Mouse (Mus musculus) kidney, adult 11 months (tissue): ENCODE measurements around the gene Gnao1.

Source experiments
- DNase-seq: peaks from one replicate; pipeline ENCODE4 v3.0.0; 2022

The Gnao1 gene

GRCm38 (mm10) chr8:93898570-93898969 is 88.8 kb downstream of the Gnao1 start:
- DNase-seq: no peak

DNA sequence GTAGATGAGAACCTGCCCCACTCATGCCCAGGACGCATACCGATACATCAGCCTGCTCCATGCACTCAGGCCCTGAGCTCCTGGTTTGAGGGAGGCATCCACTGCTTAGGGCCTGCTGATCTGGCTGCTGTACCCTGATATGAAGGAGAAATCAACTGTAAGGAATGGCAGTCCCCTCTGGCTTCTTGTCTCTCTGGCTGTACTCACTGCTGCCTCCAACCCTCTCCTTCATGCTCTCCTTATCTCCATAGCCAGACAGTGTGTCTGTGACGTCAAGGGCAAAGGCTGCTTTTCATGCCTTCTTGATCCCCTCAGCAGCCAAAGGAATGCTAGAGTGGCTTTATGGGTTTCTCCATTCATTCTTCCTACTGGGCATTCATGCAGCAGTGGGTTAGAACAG is 92.3 kb downstream of the Gnao1 start:
- no peak for DNase-seq

GRCm38 (mm10) chr8:93906961-93907360 is 97.2 kb downstream of the Gnao1 start:
- DNase-seq: no peak

- no peak for DNase-seq
These were observed 98.2 kb downstream of the Gnao1 start for GRCm38 (mm10) chr8:93907987-93908441.

DNA sequence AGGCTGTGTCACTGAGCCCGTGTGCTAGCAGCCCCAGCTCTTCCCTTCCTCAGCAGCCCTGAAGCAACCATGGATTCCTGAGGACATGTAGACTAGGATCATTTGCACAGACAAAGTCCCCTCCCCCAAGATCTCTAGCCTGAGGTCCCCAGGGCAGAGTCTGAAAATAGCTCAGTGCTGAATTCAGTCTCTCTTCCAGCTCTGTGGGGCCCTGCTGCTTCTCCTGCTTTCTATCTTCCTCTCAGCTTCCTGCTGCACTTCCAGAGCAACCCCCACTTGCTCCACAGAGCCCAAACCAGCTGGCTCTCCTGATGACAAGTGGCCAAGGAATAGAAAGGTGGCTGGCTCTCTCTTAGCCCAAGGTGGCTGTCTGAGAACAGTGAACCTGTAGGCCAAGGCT is 98.8 kb downstream of the Gnao1 start:
- DNase-seq: no peak

DNA sequence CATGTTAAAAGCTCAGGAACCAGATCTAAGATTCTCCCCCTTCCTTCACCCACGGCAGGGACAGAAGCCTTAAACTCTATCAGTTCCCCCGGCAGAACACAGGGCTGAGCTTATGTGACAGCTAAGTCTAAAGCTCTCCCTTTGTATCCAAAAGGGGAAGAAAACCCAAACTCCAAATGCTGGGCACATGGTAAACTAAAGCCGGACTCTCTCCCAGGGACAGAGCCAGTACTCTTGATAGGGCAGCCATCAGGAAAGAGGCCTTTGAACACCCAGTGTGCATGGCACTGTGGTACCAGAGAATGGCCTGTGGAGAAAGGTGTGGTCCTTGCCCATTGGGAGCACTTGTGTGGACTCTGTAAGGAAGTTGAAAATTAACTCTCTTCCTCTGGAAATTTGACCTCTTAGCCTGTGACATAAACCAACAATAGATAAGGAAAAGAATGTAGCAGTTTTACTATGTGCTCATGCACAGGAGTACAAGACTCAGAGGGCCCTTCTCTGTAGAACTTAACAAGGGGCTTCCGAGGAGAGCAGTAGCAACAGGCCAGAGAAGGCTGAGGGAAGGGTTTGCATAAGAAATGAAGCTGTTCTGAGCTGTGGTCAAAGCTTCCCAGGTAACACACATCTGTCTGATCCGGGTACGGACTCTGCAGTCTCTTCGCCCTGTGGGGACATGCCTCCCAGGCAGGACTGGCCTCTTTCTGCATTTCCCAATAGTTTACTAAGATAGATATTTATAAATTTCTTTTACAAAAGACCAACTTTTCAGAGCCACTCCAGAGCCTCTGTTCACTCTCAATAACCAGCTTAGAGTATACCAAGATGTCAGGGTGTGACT is 102.2 kb downstream of the Gnao1 start:
- DNase-seq: no peak

DNA sequence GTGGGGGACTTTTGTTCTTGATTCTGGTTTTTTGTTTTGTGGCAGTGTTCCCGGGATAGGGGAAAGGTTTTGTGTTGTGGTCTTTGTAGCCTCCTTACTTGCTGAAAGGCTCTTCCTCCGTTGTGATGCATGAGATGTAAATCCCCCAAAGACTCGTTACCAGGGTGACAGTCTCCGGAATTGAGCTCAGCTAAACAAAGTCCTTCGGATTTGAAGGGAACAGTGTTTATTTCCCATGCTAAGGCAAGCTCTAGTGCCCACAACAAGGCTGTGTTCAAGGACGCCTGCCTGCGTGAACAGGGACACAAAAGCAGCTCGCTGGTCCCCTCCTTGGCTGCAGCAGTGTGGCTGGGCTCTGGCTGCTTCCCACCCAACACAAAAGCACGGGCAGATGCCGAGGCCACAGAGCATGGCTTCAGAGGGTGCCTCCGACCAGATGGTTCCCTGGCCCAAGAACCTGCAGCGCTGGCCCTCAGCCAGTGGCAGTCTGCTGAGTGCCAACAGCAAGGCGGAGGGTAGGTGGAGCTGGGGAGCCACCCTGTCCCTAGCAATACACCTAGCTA is 108.2 kb downstream of the Gnao1 start:
- DNase-seq: no peak

- DNase-seq: no peak
These were observed 108.8 kb downstream of the Gnao1 start for GRCm38 (mm10) chr8:93918580-93918979.

DNA sequence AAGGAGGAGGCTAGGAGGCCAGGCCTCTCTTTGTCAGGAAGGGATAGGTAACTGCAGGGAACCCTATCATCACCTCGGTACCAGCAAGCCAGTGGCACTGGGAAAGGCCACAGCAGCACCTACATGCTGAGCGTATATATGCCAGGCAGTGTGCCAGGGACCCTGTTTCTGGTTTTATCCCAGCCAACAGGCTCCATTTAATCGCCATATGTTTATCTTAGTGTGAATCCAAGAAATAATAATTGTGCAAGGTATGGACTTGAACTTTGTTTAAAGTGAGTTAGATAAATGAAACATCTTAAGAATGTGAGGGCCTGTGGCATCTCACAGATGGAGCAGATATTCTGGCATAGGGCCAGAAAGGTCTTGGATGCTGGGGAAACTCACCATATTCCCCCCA is 109.7 kb downstream of the Gnao1 start:
- no peak for DNase-seq

- DNase-seq: no peak
These were observed 110.3 kb downstream of the Gnao1 start for GRCm38 (mm10) chr8:93919916-93920589.

- no peak for DNase-seq
These were observed 110.8 kb downstream of the Gnao1 start for GRCm38 (mm10) chr8:93920590-93920948.

- DNase-seq: no peak
These were observed 114.2 kb downstream of the Gnao1 start for GRCm38 (mm10) chr8:93923897-93924334.

DNA sequence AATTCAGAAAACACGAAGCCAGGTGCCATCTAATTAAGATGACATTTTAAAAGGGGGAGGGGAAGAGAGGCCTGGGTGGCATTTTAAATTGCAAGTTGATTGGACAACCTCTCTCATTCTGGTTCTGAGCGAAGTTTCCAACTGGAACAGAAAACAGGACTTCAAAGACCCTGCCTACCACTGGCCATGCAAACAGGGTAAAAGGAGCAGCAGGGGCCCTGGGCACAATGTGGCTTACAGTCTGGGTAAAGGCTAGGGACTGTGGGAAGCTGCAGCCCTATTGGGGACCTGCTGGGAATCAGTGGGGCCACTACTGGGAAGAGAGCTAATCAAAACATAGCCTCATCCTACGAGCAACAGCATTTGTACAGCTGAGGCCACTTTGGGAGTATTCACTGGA is 115.7 kb downstream of the Gnao1 start:
- no peak for DNase-seq

DNA sequence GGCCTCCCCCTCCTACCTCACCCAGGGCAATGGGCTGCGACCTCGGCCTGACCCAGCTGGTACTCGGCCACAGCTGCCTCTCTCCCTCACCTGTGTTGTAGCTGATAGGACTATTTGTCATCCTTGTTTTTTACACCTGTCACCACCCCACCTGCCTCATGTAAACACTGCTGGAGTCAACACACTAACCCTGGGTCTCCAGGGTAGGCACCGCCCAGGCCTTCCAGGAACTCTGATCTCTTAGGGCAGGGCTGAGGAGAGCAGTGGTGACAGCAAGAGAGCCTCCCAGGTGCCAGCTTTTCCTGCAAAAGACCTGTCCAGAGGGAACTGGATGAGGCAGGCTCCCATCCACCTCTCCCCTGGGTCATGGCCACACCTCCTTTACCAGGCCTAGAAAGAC is 119.5 kb downstream of the Gnao1 start:
- DNase-seq: no peak

- DNase-seq: no peak
These were observed 121.6 kb downstream of the Gnao1 start for GRCm38 (mm10) chr8:93931336-93931735.

- peak; percentile 47 for DNase-seq
These were observed 123.1 kb downstream of the Gnao1 start for GRCm38 (mm10) chr8:93932873-93933272.

GRCm38 (mm10) chr8:93933288-93933687 is 123.5 kb downstream of the Gnao1 start:
- DNase-seq: no peak

DNA sequence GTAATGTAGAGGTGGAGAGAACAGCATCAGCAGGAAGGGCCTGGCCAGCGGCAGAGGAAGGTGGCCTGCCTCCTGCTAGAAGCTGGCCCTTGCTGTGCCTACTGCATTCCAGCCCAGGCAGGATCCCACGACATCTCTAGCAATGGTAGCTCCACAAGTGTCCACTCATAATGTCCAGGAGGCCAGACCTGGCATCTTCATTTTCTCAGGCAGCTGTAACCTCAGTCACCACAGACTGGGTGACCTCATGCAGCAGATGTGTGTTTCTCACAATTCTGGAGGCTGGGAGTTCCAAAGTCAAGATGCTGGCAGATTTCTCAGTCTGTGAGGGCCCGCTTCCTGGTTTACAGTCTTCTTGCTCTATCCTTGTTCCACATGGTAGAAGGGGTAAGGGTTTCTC is 128.4 kb downstream of the Gnao1 start:
- no peak for DNase-seq

- DNase-seq: no peak
These were observed 131.0 kb downstream of the Gnao1 start for GRCm38 (mm10) chr8:93940542-93941423.

GRCm38 (mm10) chr8:93941636-93942054 is 131.9 kb downstream of the Gnao1 start:
- DNase-seq: no peak

DNA sequence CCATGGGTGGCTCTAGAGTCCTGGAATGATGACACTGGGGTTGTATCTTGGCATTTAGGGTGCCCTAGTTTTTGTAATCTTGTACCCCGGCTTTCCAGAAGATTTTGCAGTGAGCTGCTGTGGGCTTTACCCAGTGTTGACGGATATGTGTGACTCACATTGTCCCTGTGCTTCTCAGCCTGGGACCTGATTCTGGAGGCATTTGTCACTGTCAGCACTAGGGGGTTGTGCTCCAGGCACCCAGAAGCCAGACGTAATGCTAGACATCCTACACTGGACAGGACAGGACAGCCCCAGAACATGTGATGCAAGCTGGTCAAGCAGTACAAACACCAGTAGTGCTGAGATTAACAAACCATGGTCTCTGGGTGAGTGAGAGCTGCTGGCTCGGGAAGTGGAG is 136.0 kb downstream of the Gnao1 start:
- DNase-seq: no peak

- DNase-seq: no peak
These were observed 136.6 kb downstream of the Gnao1 start for GRCm38 (mm10) chr8:93946397-93946796.

DNA sequence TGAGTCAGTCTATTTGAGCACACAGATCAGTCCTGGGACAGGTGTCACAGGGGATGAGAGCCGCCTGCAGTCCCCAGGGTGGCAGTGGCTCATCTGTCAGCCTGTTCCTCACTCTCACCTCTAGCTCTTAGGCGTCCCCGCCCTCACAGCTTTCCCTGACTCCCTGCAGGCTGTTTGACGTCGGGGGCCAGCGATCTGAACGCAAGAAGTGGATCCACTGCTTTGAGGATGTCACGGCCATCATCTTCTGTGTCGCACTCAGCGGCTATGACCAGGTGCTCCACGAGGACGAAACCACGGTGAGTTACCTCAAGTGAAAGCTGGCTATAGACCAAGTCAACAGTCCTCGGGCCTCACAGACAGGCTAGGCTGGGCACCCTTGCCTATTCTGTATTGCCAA is 140.4 kb downstream of the Gnao1 start:
- DNase-seq: no peak
